Mouse (Mus musculus) liver, adult (tissue): ENCODE results near the gene Tph2.
A peak's percentile ranks its signal among the peaks of the same experiment; 100 is the strongest.

ENCODE experiments used
- GATA4 ChIP-seq: IDR thresholded peaks from 2 replicates; pipeline ENCODE4 v1.6.1; 2014; ENCODE audit warnings: mild to moderate bottlenecking, low read length; ENCODE audit not compliant: insufficient replicate concordance

Gene Tph2

GRCm38 (mm10) chr10:115184697-115185096, at the start of gene Tph2:
TSS of gene Tph2 (minus strand) at chr10:115185022.
- no peak for TF ChIP-seq GATA4

DNA sequence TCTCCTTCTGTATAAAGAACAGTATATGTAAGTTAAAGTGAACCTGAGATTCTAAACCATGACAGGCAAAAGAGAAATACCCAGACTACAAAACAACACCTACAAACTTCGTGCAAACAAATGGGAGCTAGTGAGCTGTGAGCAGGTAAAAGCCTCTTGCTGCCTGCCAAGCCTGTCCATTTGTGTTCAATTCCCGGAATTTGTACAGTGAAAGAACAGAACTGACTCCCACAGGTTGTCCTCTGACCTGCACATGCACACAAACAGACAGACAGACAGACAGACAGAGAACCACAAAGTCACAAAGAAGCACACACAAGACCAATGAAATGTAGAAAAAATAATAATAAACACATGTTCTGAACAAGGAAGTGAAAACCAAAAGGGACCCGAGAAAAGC, 49.0 kb upstream of the Tph2 start:
- no peak for TF ChIP-seq GATA4

GRCm38 (mm10) chr10:115232513-115232912, 47.7 kb upstream of the Tph2 start:
- no peak for TF ChIP-seq GATA4

GRCm38 (mm10) chr10:115229023-115229422, 44.2 kb upstream of the Tph2 start:
- TF ChIP-seq GATA4: no peak

- no peak for TF ChIP-seq GATA4
Observed at GRCm38 (mm10) chr10:115226586-115226985, 41.8 kb upstream of the Tph2 start.

DNA sequence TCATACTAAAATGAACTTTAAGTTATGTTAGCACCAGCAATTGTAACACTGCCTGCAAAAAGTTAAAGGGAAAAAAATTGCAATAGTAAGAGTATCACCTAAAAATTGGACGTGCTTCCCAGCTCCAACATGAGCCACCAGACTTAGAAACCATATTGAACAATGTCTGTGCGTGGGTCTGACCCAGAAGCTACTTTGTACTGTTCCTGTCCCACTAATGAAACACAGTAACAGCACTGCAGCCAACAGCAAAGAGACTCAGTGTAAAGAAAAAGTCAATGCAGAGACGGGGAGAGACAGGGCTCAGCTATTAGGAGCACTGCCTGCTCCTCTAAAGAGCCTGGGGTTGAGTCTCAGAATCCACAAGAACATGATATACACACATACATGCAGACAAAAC, 39.0 kb upstream of the Tph2 start:
- no peak for TF ChIP-seq GATA4

DNA sequence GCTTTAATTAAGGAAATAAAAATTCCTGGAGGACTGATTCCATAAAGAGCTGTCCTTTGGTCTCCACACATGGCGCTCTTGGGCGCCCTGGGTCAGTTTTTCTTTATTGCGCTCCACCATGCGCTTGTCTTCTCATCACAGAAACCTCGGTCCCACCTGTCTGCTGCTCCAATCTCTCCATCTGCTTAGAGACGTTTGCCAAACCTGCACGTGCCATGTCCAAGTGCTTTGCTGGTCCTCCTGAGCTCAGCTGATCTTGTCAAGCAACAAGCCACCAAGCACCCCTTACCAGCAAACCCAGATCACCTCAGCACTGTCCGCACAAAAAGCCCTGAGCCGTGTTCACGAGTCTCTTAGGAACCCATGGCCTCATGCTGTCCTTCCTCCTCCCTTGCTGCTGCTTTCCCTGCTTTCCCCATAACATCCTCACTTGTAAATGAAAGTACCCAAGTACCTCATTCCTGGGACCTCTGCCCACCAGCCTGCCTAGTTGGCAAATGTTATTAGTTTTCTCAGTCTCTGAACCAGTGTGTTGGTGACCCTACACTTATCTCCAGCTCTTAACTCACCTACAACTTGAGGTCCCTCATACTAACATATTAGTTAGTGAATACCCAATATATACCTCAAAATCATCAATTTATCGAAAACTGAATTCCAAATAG, 28.2 kb upstream of the Tph2 start:
- TF ChIP-seq GATA4: no peak

GRCm38 (mm10) chr10:115205825-115206224, 21.0 kb upstream of the Tph2 start:
- no peak for TF ChIP-seq GATA4

- peak; percentile 50; the same call in 1 of the 2 replicates for TF ChIP-seq GATA4
Observed at GRCm38 (mm10) chr10:115205284-115205683, 20.5 kb upstream of the Tph2 start.

GRCm38 (mm10) chr10:115191214-115191613, 6.4 kb upstream of the Tph2 start:
- TF ChIP-seq GATA4: no peak

DNA sequence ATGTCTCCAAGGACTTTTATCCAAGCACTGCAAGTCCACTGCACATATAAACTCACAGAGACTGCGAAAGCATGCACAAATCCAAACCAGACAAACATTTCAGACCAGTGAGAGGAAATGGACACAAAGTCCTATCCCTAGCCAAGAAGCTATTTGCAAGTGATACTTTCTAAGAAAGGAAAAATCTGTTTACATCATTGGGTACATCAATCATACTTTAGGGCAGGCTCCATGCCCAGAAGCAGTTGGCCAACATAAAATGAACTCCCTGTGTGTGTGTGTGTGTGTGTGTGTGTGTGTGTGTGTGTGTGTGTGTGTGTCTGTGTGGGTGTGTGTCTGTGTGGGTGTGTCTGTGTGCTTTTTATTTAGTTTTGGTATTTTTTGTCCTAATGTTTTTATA, 2.6 kb upstream of the Tph2 start:
- no peak for TF ChIP-seq GATA4

DNA sequence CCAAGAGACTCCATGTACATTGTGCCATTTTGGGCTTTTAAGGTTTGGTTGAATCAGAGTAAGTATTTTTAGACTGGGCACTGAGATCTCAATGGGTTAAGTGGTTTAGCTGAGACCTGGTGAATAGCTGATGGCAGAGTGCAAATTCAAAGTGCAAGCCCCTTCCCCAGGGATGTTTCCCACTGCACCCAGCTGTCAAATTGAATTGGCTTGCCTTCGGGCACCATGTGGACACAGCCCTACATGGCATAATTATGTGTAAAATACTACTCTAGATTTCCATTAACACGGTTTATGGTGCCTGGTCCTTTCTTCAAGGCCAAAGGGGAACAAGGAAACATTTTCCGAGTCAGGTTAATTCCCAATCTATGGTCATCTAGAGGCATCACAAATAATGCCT, 3.8 kb downstream of the Tph2 start:
- no peak for TF ChIP-seq GATA4

DNA sequence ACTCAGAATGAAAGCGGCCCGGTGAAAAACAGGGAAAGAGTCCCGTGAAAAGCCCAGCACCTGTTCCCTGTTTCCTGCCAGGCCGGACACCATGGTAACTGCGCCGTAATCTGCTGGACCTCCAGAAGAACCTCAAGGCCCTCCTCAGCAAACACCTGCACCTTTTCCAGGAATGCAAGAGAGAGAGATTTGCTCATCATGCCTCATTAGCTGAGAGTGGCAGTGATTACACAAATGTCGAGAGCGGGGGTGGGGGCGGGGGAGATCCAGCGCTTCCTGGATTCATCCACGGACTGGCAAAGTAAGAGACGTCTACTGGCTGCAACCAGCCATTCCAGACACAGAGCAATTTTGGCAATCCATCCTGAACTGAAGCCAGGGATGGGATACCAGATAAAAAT, 9.2 kb downstream of the Tph2 start:
- TF ChIP-seq GATA4: no peak

DNA sequence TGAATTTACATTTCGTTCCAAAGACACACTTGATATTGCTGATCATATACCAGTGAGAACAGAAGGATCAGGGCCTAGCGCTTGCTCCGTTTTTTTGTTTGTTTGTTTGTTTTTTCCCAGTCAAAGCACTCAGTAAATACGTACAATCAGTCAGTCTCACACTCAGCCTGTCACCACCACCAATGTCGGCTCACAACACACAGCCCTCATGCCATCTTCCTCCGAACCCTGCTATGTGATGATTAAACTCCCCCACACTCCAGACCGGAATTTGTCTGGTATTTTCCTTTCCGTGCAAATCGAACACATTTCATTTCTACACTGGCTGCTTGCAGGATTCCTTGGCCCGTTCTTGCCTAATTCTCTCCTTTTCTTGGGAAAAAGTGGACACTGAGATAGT, 11.5 kb downstream of the Tph2 start:
- no peak for TF ChIP-seq GATA4

DNA sequence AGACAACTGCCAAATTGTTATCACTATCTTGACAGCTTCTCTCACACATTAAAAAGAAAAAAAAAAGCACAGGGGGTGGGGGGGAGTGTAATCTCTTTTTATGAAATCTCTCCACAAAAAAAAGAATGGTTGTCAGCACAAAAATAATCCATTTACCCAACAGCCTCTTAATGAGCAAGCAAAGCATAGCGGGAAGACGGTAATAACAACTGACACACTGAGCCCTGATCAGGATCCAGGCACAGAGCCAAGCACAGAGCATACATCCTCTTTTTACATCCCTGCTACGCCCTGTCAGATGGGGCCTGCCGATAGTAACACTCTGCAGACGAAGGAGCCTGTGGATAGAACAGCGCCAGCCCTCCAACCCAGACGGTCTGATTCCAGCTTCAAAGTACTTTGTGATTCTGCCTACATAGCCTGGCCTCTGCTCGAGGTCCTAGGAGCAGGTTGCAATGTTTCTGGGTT, 13.4 kb downstream of the Tph2 start:
- TF ChIP-seq GATA4: no peak

GRCm38 (mm10) chr10:115170496-115171350, 14.1 kb downstream of the Tph2 start:
- TF ChIP-seq GATA4: no peak
